Mouse (Mus musculus) kidney, postnatal 0 days (tissue): Measurements from ENCODE around the gene Fitm2. TPM values are rescaled to one million over a fixed set of nuclear protein-coding genes. Genes with fewer than 3 reads are reported as not detected.

Experiments used
- ATAC-seq: fragments of 200-750 bp; cut with Nextera tagmentation; replicated peaks from 2 replicates; pipeline ENCODE4 v1.8.0; 2017; ENCODE audit warnings: low read depth, moderate number of reproducible peaks, moderate TSS enrichment, moderate library complexity; ENCODE audit not compliant: low FRiP score
- DNase-seq: peaks from one replicate; pipeline ENCODE4 v3.0.0-alpha.2; 2016; ENCODE audit warnings: low spot score
- H3K27ac ChIP-seq: fragments of 300-500 bp; sonication (generic); 2 replicates; pipeline ENCODE4 v1.5.1; 2014; ENCODE audit warnings: mild to moderate bottlenecking
- H3K27me3 ChIP-seq: fragments of 300-500 bp; sonication (generic); 2 replicates; pipeline ENCODE4 v1.6.1; 2014; ENCODE audit warnings: low read length, mixed read lengths; ENCODE audit not compliant: insufficient read depth
- H3K36me3 ChIP-seq: fragments of 300-500 bp; sonication (generic); 2 replicates; pipeline ENCODE4 v1.6.1; 2014; ENCODE audit warnings: low read length, mixed read lengths; ENCODE audit not compliant: insufficient read depth
- H3K4me1 ChIP-seq: fragments of 300-500 bp; sonication (generic); replicated peaks from 2 replicates; pipeline ENCODE4 v1.6.1; 2014; ENCODE audit warnings: antibody characterized with exemption, low read length, mixed read lengths; ENCODE audit not compliant: insufficient read depth
- H3K4me2 ChIP-seq: fragments of 300-500 bp; sonication (generic); 2 replicates; pipeline ENCODE4 v1.6.1; 2014; ENCODE audit warnings: mild to moderate bottlenecking, low read length, moderate library complexity, mixed read lengths
- H3K4me3 ChIP-seq: fragments of 300-500 bp; sonication (generic); replicated peaks from 2 replicates; pipeline ENCODE4 v1.5.1; 2014; ENCODE audit warnings: low read depth, low read length
- H3K9ac ChIP-seq: fragments of 300-500 bp; sonication (generic); 2 replicates; pipeline ENCODE4 v1.6.1; 2014; ENCODE audit warnings: low read depth, low read length
- H3K9me3 ChIP-seq: fragments of 300-500 bp; sonication (generic); replicated peaks from 2 replicates; pipeline ENCODE4 v1.6.1; 2016; ENCODE audit warnings: low read length, inconsistent platforms, mixed read lengths
- CTCF ChIP-seq: IDR thresholded peaks from 2 replicates; pipeline ENCODE4 v1.5.1; 2016; ENCODE audit warnings: antibody characterized with exemption, low read depth, mild to moderate bottlenecking, moderate library complexity
- WGBS: fragments of 180-500 bp; shearing (Covaris S2); extraction: QIAGEN DNeasy Blood & Tissue Kit; methylation state at CpG from one replicate; pipeline ENCODE4 v1.1.7; 2014; 5-methylcytosine and 5-hydroxymethylcytosine counted together
- polyA plus RNA-seq: library from polyadenylated mRNA; unstranded; fragments of >200 nt; fragmentation: Nextera tagmentation; extraction: Ambion mirVana; gene quantifications from 2 replicates; pipeline ENCODE4 v1.2.1, GENCODE M21; 2015

Fitm2 gene
- polyA plus RNA-seq, 1 experiment from 2014 or later = 10.4 TPM

GRCm38 (mm10) chr2:163481539-163482029 is 9.2 kb upstream of the Fitm2 start:
- 4% methylated on average over 21 of the region's 21 CpGs for WGBS
- H3K9ac ChIP-seq = no peak overlapping the region
- TF ChIP-seq CTCF = peak; percentile 57

DNA sequence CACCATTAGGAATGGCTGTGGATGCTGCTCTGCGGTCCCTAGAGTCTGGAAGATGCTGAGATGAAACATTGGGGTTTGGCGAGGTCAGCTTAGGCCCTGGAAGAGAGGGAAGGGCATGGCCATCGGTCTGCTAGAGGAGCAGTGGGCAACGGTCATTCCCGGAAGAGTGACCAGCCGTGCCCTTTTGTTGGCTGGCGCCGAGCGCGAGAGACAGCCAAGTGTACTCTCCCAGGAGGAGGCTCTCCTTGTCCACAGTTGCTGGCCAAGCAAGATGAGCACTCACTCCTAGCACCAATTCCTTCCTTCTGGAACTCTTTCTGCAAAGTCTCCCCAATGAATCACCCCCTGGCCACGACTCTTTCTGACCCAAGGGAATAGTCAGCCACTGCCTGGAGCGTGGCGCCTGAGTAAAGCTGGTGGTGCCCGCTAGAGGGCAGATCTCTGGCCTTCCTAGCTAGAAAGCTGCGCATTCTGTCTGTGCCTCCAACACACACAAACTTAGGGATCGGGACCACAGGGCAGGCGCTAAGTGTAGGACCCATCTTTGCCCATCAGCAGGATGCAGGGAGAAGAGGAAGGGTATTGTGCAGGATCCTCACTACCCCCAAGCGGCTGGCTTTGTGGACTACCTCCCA is 7.9 kb upstream of the Fitm2 start:
- no peaks in the 10 kb centered on the region for H3K9me3 ChIP-seq
- WGBS = 58% methylated on average over 18 of the region's 18 CpGs
- H3K27me3 ChIP-seq = peaks cover 4% of the 10 kb centered on the region
- no peak overlapping the region for H3K27ac ChIP-seq
- H3K4me3 ChIP-seq = no peak overlapping the region
- DNase-seq (peak; percentile 18), ATAC-seq (no peak)
- TF ChIP-seq CTCF = peak; percentile 55
- H3K4me1 ChIP-seq = no peaks in the 10 kb centered on the region
- no peak overlapping the region for H3K4me2 ChIP-seq
- no peaks in the 10 kb centered on the region for H3K36me3 ChIP-seq
- H3K9ac ChIP-seq = no peak overlapping the region

More at GRCm38 (mm10) chr2:163481539-163482029, 9.2 kb upstream of the Fitm2 start:
- peak overlapping the region; percentile 52; the same call in 1 of the 2 replicates for H3K27ac ChIP-seq
- H3K4me3 ChIP-seq = peak overlapping the region; percentile 22
- H3K4me2 ChIP-seq = peak overlapping the region; percentile 51
- H3K4me1 ChIP-seq = no peaks in the 10 kb centered on the region
- H3K27me3 ChIP-seq = peaks cover 4% of the 10 kb centered on the region
- DNase-seq (peak; percentile 29), ATAC-seq (peak; percentile 77)
- no peaks in the 10 kb centered on the region for H3K36me3 ChIP-seq
- H3K9me3 ChIP-seq = no peaks in the 10 kb centered on the region

DNA sequence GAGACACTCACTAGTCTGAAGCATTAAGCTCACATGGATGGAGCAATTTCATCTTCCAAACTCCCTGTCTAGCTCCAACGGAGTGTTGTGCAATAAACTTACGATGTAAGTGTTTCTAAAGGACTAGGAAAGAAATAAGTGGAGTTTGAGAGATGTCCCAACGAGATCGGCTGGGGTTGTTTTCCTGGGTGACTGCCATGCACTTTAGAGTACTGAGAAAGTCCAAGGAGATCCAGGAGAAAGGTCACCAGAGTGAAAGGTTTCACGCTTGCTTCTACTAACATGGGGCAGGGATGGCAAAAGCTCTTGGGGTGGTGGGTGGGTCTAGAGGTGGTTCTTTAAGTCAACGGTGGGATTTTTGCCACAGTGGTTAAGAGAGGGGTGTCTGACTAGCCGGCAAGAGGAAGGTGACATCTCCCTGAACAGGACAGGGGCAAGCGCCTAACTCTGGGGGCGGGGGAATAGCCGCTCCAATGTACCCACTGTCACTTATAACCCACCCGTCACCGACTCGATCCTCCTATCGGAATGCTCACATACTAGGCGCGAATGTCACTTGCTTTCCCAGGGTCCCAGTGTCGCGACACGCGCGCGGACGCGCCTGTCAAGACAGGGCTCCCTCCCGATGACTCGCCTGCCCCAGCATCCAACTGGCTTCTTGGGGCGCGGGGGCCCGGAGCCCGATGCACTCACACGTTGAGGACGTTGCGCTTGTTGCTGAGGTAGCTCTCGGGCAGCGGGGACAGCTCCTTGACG is 541 bp downstream of the Fitm2 start:
- Histone ChIP-seq H3K9me3 (no peaks in the 10 kb centered on the region), H3K4me1 (peaks cover 8% of the 10 kb centered on the region; the same call in 1 of the 2 replicates), H3K27ac (peak overlapping the region; percentile 60), H3K36me3 (peaks cover 11% of the 10 kb centered on the region; the same call in 1 of the 2 replicates), H3K27me3 (no peaks in the 10 kb centered on the region), H3K4me3 (peak overlapping the region; percentile 72), H3K9ac (peak overlapping the region; percentile 75), H3K4me2 (peak overlapping the region; percentile 91)
- WGBS = 4% methylated on average over 36 of the region's 36 CpGs
- no peak for TF ChIP-seq CTCF
- peak; percentile 69 for ATAC-seq
- DNase-seq = peak; percentile 27

- ATAC-seq (no peak), DNase-seq (no peak)
- peak overlapping the region; percentile 91 for H3K4me2 ChIP-seq
- H3K9me3 ChIP-seq = no peaks in the 10 kb centered on the region
- H3K4me1 ChIP-seq = peaks cover 8% of the 10 kb centered on the region; the same call in 1 of the 2 replicates
- no peak overlapping the region for H3K4me3 ChIP-seq
- no peak for TF ChIP-seq CTCF
- 69% methylated on average over 3 of the region's 3 CpGs for WGBS
- peaks cover 11% of the 10 kb centered on the region; the same call in 1 of the 2 replicates for H3K36me3 ChIP-seq
- H3K27me3 ChIP-seq = no peaks in the 10 kb centered on the region
- no peak overlapping the region for H3K27ac ChIP-seq
- no peak overlapping the region; the same call in 1 of the 2 replicates for H3K9ac ChIP-seq
Measured at GRCm38 (mm10) chr2:163471136-163471535, 1.3 kb downstream of the Fitm2 start.

DNA sequence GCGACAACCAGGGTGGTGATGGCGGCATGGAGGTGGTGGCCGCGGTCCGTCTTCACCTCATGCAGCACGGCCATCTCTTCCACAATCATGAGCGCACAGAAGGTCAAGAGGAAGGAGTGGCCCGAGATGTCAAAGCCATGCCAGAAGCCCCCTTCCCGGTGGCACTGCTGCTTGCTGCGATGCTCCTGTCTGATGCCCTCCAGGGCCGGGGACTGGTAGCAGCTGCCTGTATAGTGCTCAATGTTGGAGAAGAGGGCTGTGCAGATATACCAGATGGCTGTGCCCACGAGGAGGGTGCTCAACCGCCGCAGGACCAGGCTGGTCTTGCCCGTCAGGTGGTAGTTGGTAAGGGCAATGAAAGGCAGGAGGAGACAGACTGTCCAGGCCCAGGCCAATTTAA is 2.7 kb downstream of the Fitm2 start:
- Histone ChIP-seq H3K4me2 (no peak overlapping the region), H3K4me3 (no peak overlapping the region), H3K4me1 (peaks cover 8% of the 10 kb centered on the region; the same call in 1 of the 2 replicates), H3K27ac (no peak overlapping the region), H3K9ac (no peak overlapping the region), H3K36me3 (peaks cover 11% of the 10 kb centered on the region; the same call in 1 of the 2 replicates), H3K27me3 (no peaks in the 10 kb centered on the region), H3K9me3 (no peaks in the 10 kb centered on the region)
- DNase-seq (no peak), ATAC-seq (no peak)
- TF ChIP-seq CTCF = no peak
- WGBS = 97% methylated on average over 15 of the region's 15 CpGs

DNA sequence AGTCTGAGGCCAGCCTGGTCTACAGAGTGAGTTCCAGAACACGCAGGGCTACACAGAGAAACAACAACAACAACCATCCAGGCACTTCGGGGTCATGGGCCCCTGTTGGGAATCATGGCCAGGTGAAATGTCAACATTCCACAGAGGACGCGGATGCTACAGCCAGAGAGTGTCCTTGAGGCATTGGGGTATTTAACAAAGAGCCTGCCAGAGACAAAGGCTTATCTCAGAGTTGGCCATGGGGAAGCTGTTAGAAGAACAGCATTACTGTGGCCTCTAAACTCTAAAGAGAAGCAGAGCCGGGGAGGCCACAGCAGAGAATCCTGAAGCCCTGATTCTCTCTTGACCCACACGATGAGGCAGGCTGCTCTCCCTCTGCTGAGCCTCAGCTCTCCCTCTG is 3.6 kb downstream of the Fitm2 start:
- no peak for ATAC-seq
- Histone ChIP-seq H3K4me1 (peaks cover 8% of the 10 kb centered on the region; the same call in 1 of the 2 replicates), H3K4me2 (no peak overlapping the region), H3K27ac (no peak overlapping the region), H3K27me3 (no peaks in the 10 kb centered on the region), H3K9me3 (no peaks in the 10 kb centered on the region), H3K4me3 (no peak overlapping the region), H3K36me3 (peaks cover 11% of the 10 kb centered on the region; the same call in 1 of the 2 replicates), H3K9ac (no peak overlapping the region)
- DNase-seq = no peak
- no peak for TF ChIP-seq CTCF
- WGBS = 92% methylated on average over 6 of the region's 6 CpGs
